Mouse (Mus musculus) intestine, embryonic 15.5 days (tissue): ENCODE data around the gene Olfr996. TPM values are rescaled to one million over a fixed set of nuclear protein-coding genes. Genes with fewer than 3 reads are reported as not detected.
"Not testable (repeated sequence)": the region's sequence is repeated elsewhere in the genome, so short reads cannot be mapped to it uniquely, and the experiment has no call there.

Experiments
- ATAC-seq: fragments of 200-750 bp; cut with Nextera tagmentation; 2 replicates; pipeline ENCODE4 v1.8.0; 2017; ENCODE audit warnings: moderate TSS enrichment, moderate library complexity
- H3K27ac ChIP-seq: fragments of 300-500 bp; sonication (generic); 2 replicates; pipeline ENCODE4 v1.5.1; 2015; ENCODE audit warnings: mild to moderate bottlenecking, inconsistent platforms
- H3K27me3 ChIP-seq: fragments of 300-500 bp; sonication (generic); replicated peaks from 2 replicates; pipeline ENCODE4 v1.6.1; 2015; ENCODE audit warnings: inconsistent platforms
- H3K36me3 ChIP-seq: fragments of 300-500 bp; sonication (generic); 2 replicates; pipeline ENCODE4 v1.6.1; 2015; ENCODE audit warnings: inconsistent platforms
- H3K4me1 ChIP-seq: fragments of 300-500 bp; sonication (generic); replicated peaks from 2 replicates; pipeline ENCODE4 v1.6.1; 2015; ENCODE audit warnings: inconsistent platforms
- H3K4me2 ChIP-seq: fragments of 300-500 bp; sonication (generic); replicated peaks from 2 replicates; pipeline ENCODE4 v1.6.1; 2015; ENCODE audit warnings: mild to moderate bottlenecking, inconsistent platforms
- H3K4me3 ChIP-seq: fragments of 300-500 bp; sonication (generic); replicated peaks from 2 replicates; pipeline ENCODE4 v1.5.1; 2015; ENCODE audit warnings: inconsistent platforms
- H3K9ac ChIP-seq: fragments of 300-500 bp; sonication (generic); 2 replicates; pipeline ENCODE4 v1.6.1; 2015; ENCODE audit warnings: inconsistent platforms
- H3K9me3 ChIP-seq: fragments of 300-500 bp; sonication (generic); 2 replicates; pipeline ENCODE4 v1.6.1; 2016; ENCODE audit warnings: inconsistent platforms
- WGBS: fragments of 180-500 bp; shearing (Covaris S2); methylation state at CpG from one replicate; pipeline ENCODE4 v1.1.7; 2015; 5-methylcytosine and 5-hydroxymethylcytosine counted together
- polyA plus RNA-seq: library from polyadenylated mRNA; unstranded; fragments of >200 nt; fragmentation: Nextera tagmentation; extraction: Ambion mirVana; gene quantifications from 2 replicates; pipeline ENCODE4 v1.2.1, GENCODE M21; 2015

The Olfr996 gene
- polyA plus RNA-seq, result not detected in 2 replicates

GRCm38 (mm10) chr2:85578915-85579314 lies at the start of gene Olfr996:
Olfr996 (plus strand) TSS chr2:85579215.
- ATAC-seq, result no peak
- no peaks in the 10 kb centered on the region for H3K4me1 ChIP-seq
- no peak within 1 kb of the TSS for H3K9ac ChIP-seq
- no peak within 1 kb of the TSS for H3K4me2 ChIP-seq
- H3K27me3 ChIP-seq, result no peaks in the 10 kb centered on the region
- no peak within 1 kb of the TSS for H3K4me3 ChIP-seq
- H3K9me3 ChIP-seq, result no peaks in the 10 kb centered on the region
- no peak within 1 kb of the TSS for H3K27ac ChIP-seq
- no peaks in the 10 kb centered on the region for H3K36me3 ChIP-seq

- Histone ChIP-seq H3K36me3 (no peaks in the 10 kb centered on the region), H3K4me1 (no peaks in the 10 kb centered on the region), H3K27me3 (no peaks in the 10 kb centered on the region), H3K9ac (no peak overlapping the region), H3K4me2 (no peak overlapping the region), H3K27ac (no peak overlapping the region), H3K9me3 (no peaks in the 10 kb centered on the region), H3K4me3 (no peak overlapping the region)
- WGBS, result 62% methylated on average over 2 of the region's 2 CpGs
- no peak for ATAC-seq
Observed at GRCm38 (mm10) chr2:85532082-85532778, 46.8 kb upstream of the Olfr996 start.

- Histone ChIP-seq H3K4me2 (no peak overlapping the region), H3K4me3 (no peak overlapping the region), H3K9ac (no peak overlapping the region), H3K27me3 (no peaks in the 10 kb centered on the region), H3K27ac (no peak overlapping the region), H3K9me3 (no peaks in the 10 kb centered on the region), H3K4me1 (no peaks in the 10 kb centered on the region), H3K36me3 (no peaks in the 10 kb centered on the region)
- WGBS, result 56% methylated on average over 1 of the region's 1 CpGs
- ATAC-seq, result peak; percentile 87
Observed at GRCm38 (mm10) chr2:85533934-85534333, 45.1 kb upstream of the Olfr996 start.

GRCm38 (mm10) chr2:85554806-85555205 lies 24.2 kb upstream of the Olfr996 start:
- H3K27ac ChIP-seq, result no peak overlapping the region
- H3K9me3 ChIP-seq, result no peaks in the 10 kb centered on the region
- H3K27me3 ChIP-seq, result no peaks in the 10 kb centered on the region
- H3K36me3 ChIP-seq, result no peaks in the 10 kb centered on the region
- no peak overlapping the region for H3K4me3 ChIP-seq
- H3K4me2 ChIP-seq, result no peak overlapping the region
- H3K4me1 ChIP-seq, result no peaks in the 10 kb centered on the region
- H3K9ac ChIP-seq, result no peak overlapping the region
- WGBS, result 59% methylated on average over 1 of the region's 1 CpGs
- ATAC-seq, result no peak

GRCm38 (mm10) chr2:85560226-85560625 lies 18.8 kb upstream of the Olfr996 start:
- Histone ChIP-seq H3K4me3 (no peak overlapping the region), H3K27ac (no peak overlapping the region), H3K4me1 (no peaks in the 10 kb centered on the region), H3K27me3 (no peaks in the 10 kb centered on the region), H3K9me3 (no peaks in the 10 kb centered on the region), H3K4me2 (no peak overlapping the region), H3K9ac (no peak overlapping the region), H3K36me3 (no peaks in the 10 kb centered on the region)
- ATAC-seq, result no peak
- 23% methylated on average over 4 of the region's 4 CpGs for WGBS

GRCm38 (mm10) chr2:85561187-85561586 lies 17.8 kb upstream of the Olfr996 start:
- Histone ChIP-seq H3K9ac (no peak overlapping the region), H3K4me3 (no peak overlapping the region), H3K36me3 (no peaks in the 10 kb centered on the region), H3K4me1 (no peaks in the 10 kb centered on the region), H3K4me2 (no peak overlapping the region), H3K27me3 (no peaks in the 10 kb centered on the region), H3K9me3 (no peaks in the 10 kb centered on the region), H3K27ac (no peak overlapping the region)
- 20% methylated on average over 4 of the region's 4 CpGs for WGBS
- peak; percentile 53 for ATAC-seq

- 82% methylated on average over 2 of the region's 2 CpGs for WGBS
- not testable (repeated sequence) for ATAC-seq, H3K27me3 ChIP-seq, H3K9ac ChIP-seq, H3K4me1 ChIP-seq, H3K27ac ChIP-seq, H3K4me3 ChIP-seq, H3K36me3 ChIP-seq, H3K4me2 ChIP-seq, H3K9me3 ChIP-seq
Observed at GRCm38 (mm10) chr2:85588648-85589047, 9.6 kb downstream of the Olfr996 start, which contains the start of gene Olfr998. Olfr998 (plus strand) TSS chr2:85588948.

- ATAC-seq, result no peak
- no peak within 1 kb of the TSS for H3K4me2 ChIP-seq
- H3K27me3 ChIP-seq, result no peaks in the 10 kb centered on the region
- WGBS, result 52% methylated on average over 1 of the region's 1 CpGs
- H3K4me1 ChIP-seq, result no peaks in the 10 kb centered on the region
- no peak within 1 kb of the TSS for H3K27ac ChIP-seq
- H3K36me3 ChIP-seq, result no peaks in the 10 kb centered on the region
- no peak within 1 kb of the TSS for H3K9ac ChIP-seq
- H3K4me3 ChIP-seq, result no peak within 1 kb of the TSS
- no peaks in the 10 kb centered on the region for H3K9me3 ChIP-seq
Observed at GRCm38 (mm10) chr2:85611803-85612202, 32.8 kb downstream of the Olfr996 start, which contains the start of gene Olfr1000. Olfr1000 (minus strand) TSS chr2:85611903.

Other genes starting within 250 kb of the Olfr996 start
- gene Olfr987, start 239.9 kb upstream of the Olfr996 start, polyA plus RNA-seq, result not detected in 2 replicates
- not detected in 2 replicates for gene Olfr988, start 216.0 kb upstream of the Olfr996 start, polyA plus RNA-seq
- gene Olfr992, start 169.7 kb upstream of the Olfr996 start, polyA plus RNA-seq, result not detected in 2 replicates
- not detected in 2 replicates for gene Olfr993, start 164.3 kb upstream of the Olfr996 start, polyA plus RNA-seq
- gene Olfr994, start 142.8 kb upstream of the Olfr996 start, polyA plus RNA-seq, result not detected in 2 replicates
- not detected in 2 replicates for gene Olfr995, start 135.6 kb upstream of the Olfr996 start, polyA plus RNA-seq
- 0.06 and 0.10 TPM in 2 replicates for gene 4833423E24Rik, start 60.2 kb upstream of the Olfr996 start, polyA plus RNA-seq
- gene Olfr998, start 9.7 kb downstream of the Olfr996 start, polyA plus RNA-seq, result not detected in 2 replicates
- not detected in 2 replicates for gene Olfr1000, start 32.7 kb downstream of the Olfr996 start, polyA plus RNA-seq
- gene Olfr1002, start 71.5 kb downstream of the Olfr996 start, polyA plus RNA-seq, result not detected in 2 replicates
- not detected in 2 replicates for gene Olfr154, start 85.2 kb downstream of the Olfr996 start, polyA plus RNA-seq
- not detected in 2 replicates for gene Olfr1006, start 99.6 kb downstream of the Olfr996 start, polyA plus RNA-seq
- not detected in 2 replicates for gene Olfr1008, start 110.2 kb downstream of the Olfr996 start, polyA plus RNA-seq
- not detected in 2 replicates for gene Olfr1009, start 136.2 kb downstream of the Olfr996 start, polyA plus RNA-seq
- not detected in 2 replicates for gene Olfr1012, start 183.6 kb downstream of the Olfr996 start, polyA plus RNA-seq
- not detected in 2 replicates for gene Olfr1013, start 187.9 kb downstream of the Olfr996 start, polyA plus RNA-seq
- not detected in 2 replicates for gene Olfr1014, start 193.5 kb downstream of the Olfr996 start, polyA plus RNA-seq
- not detected in 2 replicates for gene Olfr1015, start 202.8 kb downstream of the Olfr996 start, polyA plus RNA-seq
- gene Olfr1016, start 223.3 kb downstream of the Olfr996 start, polyA plus RNA-seq, result not detected in 2 replicates
- not detected in 2 replicates for gene Olfr1018, start 239.3 kb downstream of the Olfr996 start, polyA plus RNA-seq